Mouse (Mus musculus): Measurements from ENCODE around the gene Eml4.

GRCm38 (mm10) chr17:83513655-83514212 lies 163.0 kb downstream of the Eml4 start:
- TF ChIP-seq CTCF (IDR thresholded peaks at IDR 0.05; ENCODE audit: low read depth) (peak; percentile 23; the same call in 1 of the 2 replicates), EP300 (IDR thresholded peaks at IDR 0.05; ENCODE audit: low read depth) (no peak)
